Mouse (Mus musculus) MEL (cell line): ENCODE results near the gene Myd88. TPM values are rescaled to one million over a fixed set of nuclear protein-coding genes. Genes with fewer than 3 reads are reported as not detected.

ENCODE experiments used
- DNase-seq: peaks from one replicate; pipeline ENCODE4 v3.0.0; 2011; ENCODE audit warnings: low read depth, low spot score
- H3K27ac ChIP-seq: 2 replicates; pipeline ENCODE4 v1.5.1; 2012; ENCODE audit warnings: low read depth, mild to moderate bottlenecking, control low read depth, low read length, moderate library complexity; ENCODE audit not compliant: control insufficient read depth
- H3K27me3 ChIP-seq, 2 experiments: fragments of 150-350 bp in 1 of 2; sonication (generic) in 1 of 2; 2 replicates each; pipeline ENCODE4 v1.6.1; 2012; ENCODE audit warnings: low read length in 2 of 2, mild to moderate bottlenecking in 2 of 2, improper control_type of control experiment in 1 of 2, moderate library complexity in 1 of 2; ENCODE audit not compliant: insufficient read depth in 2 of 2, control insufficient read depth in 1 of 2
- H3K36me3 ChIP-seq, 2 experiments: 2 replicates each; pipeline ENCODE4 v1.6.1; 2012 to 2014; ENCODE audit warnings: low read length in 2 of 2, improper control_type of control experiment in 1 of 2, inconsistent platforms in 1 of 2, mild to moderate bottlenecking in 1 of 2; ENCODE audit not compliant: insufficient read depth in 2 of 2, control insufficient read depth in 1 of 2
- H3K4me1 ChIP-seq, 2 experiments: fragments of 150-350 bp in 1 of 2; sonication (generic) in 1 of 2; 2 replicates each; pipeline ENCODE4 v1.6.1; 2012; ENCODE audit warnings: low read length in 2 of 2, improper control_type of control experiment in 1 of 2, mild to moderate bottlenecking in 1 of 2; ENCODE audit not compliant: insufficient read depth in 2 of 2, control insufficient read depth in 1 of 2
- H3K4me3 ChIP-seq, 2 experiments: fragments of 150-350 bp in 1 of 2; sonication (generic) in 1 of 2; 2 replicates each; pipeline ENCODE4 v1.5.1; 2012; ENCODE audit warnings: low read depth in 2 of 2, low read length in 2 of 2, mild to moderate bottlenecking in 2 of 2, moderate library complexity in 2 of 2, control low read depth in 1 of 2, improper control_type of control experiment in 1 of 2; ENCODE audit not compliant: control insufficient read depth in 1 of 2, insufficient read depth in 1 of 2
- H3K79me2 ChIP-seq: 2 replicates; pipeline ENCODE4 v1.6.1; 2012; ENCODE audit warnings: mild to moderate bottlenecking, low read length, moderate library complexity; ENCODE audit not compliant: control insufficient read depth, poor library complexity, insufficient read depth
- H3K9ac ChIP-seq: 2 replicates; pipeline ENCODE4 v1.6.1; 2012; ENCODE audit warnings: low read depth, mild to moderate bottlenecking, control low read depth, low read length, moderate library complexity; ENCODE audit not compliant: control insufficient read depth, poor library complexity, severe bottlenecking
- H3K9me3 ChIP-seq: fragments of 150-350 bp; sonication (generic); replicated peaks from 2 replicates; pipeline ENCODE4 v1.6.1; 2012; ENCODE audit warnings: mild to moderate bottlenecking, low read length, improper control_type of control experiment, moderate library complexity; ENCODE audit not compliant: insufficient read depth
- CHD1 ChIP-seq: IDR thresholded peaks from 2 replicates; pipeline ENCODE4 v1.6.1; 2012; ENCODE audit warnings: low read depth, mild to moderate bottlenecking, inconsistent platforms, low read length, improper control_type of control experiment
- E2F4 ChIP-seq: IDR thresholded peaks from 2 replicates; pipeline ENCODE4 v1.6.1; 2011; ENCODE audit warnings: low read depth, low read length, improper control_type of control experiment, borderline replicate concordance
- GABPA ChIP-seq: IDR thresholded peaks from 2 replicates; pipeline ENCODE4 v1.6.1; 2012; ENCODE audit warnings: low read depth, mild to moderate bottlenecking, inconsistent platforms, low read length, improper control_type of control experiment, moderate library complexity
- GATA1 ChIP-seq: IDR thresholded peaks from 2 replicates; pipeline ENCODE4 v1.6.1; 2011; ENCODE audit warnings: low read depth, low read length, improper control_type of control experiment
- HCFC1 ChIP-seq: IDR thresholded peaks from 2 replicates; pipeline ENCODE4 v1.6.1; 2012; ENCODE audit warnings: low read depth, mild to moderate bottlenecking, inconsistent platforms, low read length, improper control_type of control experiment, moderate library complexity
- KAT2A ChIP-seq: conservative IDR thresholded peaks from 2 replicates; pipeline ENCODE4 v1.6.1; 2012; ENCODE audit warnings: low read depth, low read length, improper control_type of control experiment, inconsistent platforms
- MEF2A ChIP-seq: IDR thresholded peaks from 2 replicates; pipeline ENCODE4 v1.6.1; 2014; ENCODE audit warnings: low read depth, mild to moderate bottlenecking, inconsistent platforms, low read length, improper control_type of control experiment; ENCODE audit not compliant: poor library complexity, insufficient replicate concordance, severe bottlenecking; ENCODE audit errors: extremely low read depth
- MYC ChIP-seq: IDR thresholded peaks from 2 replicates; pipeline ENCODE4 v1.6.1; 2011; ENCODE audit warnings: low read depth, mild to moderate bottlenecking, low read length, improper control_type of control experiment, moderate library complexity
- NRF1 ChIP-seq: IDR thresholded peaks from 2 replicates; pipeline ENCODE4 v1.6.1; 2014; ENCODE audit warnings: low read depth, mild to moderate bottlenecking, inconsistent platforms, low read length, improper control_type of control experiment, moderate library complexity; ENCODE audit not compliant: poor library complexity, insufficient read depth, severe bottlenecking
- POLR2AphosphoS5 ChIP-seq: IDR thresholded peaks from 2 replicates; pipeline ENCODE4 v1.6.1; 2012; ENCODE audit warnings: low read depth, borderline replicate concordance, mild to moderate bottlenecking, inconsistent platforms, low read length, moderate library complexity, mixed read lengths
- SIN3A ChIP-seq: IDR thresholded peaks from 2 replicates; pipeline ENCODE4 v1.6.1; 2012; ENCODE audit warnings: low read length, improper control_type of control experiment, inconsistent platforms
- TCF12 ChIP-seq: IDR thresholded peaks from 2 replicates; pipeline ENCODE4 v1.6.1; 2014; ENCODE audit warnings: low read depth, mild to moderate bottlenecking, inconsistent platforms, low read length, improper control_type of control experiment, moderate library complexity
- ZKSCAN1 ChIP-seq: IDR thresholded peaks from 2 replicates; pipeline ENCODE4 v1.6.1; 2012; ENCODE audit warnings: low read depth, mild to moderate bottlenecking, inconsistent platforms, low read length, improper control_type of control experiment, moderate library complexity
- ZMIZ1 ChIP-seq: IDR thresholded peaks from 2 replicates; pipeline ENCODE4 v1.6.1; 2012; ENCODE audit warnings: low read depth, mild to moderate bottlenecking, inconsistent platforms, low read length, improper control_type of control experiment, moderate library complexity
- ZNF384 ChIP-seq: IDR thresholded peaks from 2 replicates; pipeline ENCODE4 v1.6.1; 2012; ENCODE audit warnings: low read depth, mild to moderate bottlenecking, inconsistent platforms, low read length, improper control_type of control experiment
- polyA plus RNA-seq, 2 experiments: library from polyadenylated mRNA; stranded (reverse) in 1 of 2; unstranded in 1 of 2; fragments of >175 nt in 1 of 2; fragments of >200 nt in 1 of 2; gene quantifications; 2 replicates each; pipeline versions ENCODE4 v1.2.1 to v1.2.4; 2012; ENCODE audit warnings: low replicate concordance in 2 of 2, low read depth in 1 of 2; ENCODE audit not compliant: insufficient read length in 2 of 2, insufficient read depth in 1 of 2, missing spikeins in 1 of 2
- total RNA-seq: library from RNA; depleted of rRNA; stranded (reverse); fragments of 300-350 nt; gene quantifications from 2 replicates; pipeline ENCODE4 v1.2.3, GENCODE M21; 2012; rRNA removed

Gene Myd88
- total and polyA plus RNA-seq, 3 experiments = 20.7 to 39.7 TPM; not detected in 1

DNA sequence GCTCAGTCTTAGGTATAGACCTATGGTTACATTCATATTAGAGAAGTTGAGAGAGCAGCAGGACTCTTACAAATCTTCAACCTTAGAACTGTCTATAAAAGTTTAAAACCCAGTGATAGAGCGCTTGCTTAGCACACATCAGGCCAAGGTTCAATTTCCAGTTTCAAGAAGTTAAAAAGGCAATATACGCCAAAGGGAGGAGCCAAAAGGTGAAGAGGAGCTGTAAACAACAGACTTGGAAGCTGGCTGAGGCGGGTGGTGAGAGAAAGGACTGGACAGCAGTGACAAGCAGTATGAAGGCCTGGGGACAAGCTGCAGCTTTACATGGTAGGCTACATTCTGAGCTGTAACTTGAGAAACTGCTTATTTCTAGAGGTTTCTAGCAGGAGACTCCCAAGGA lies 42.6 kb downstream of the Myd88 start:
- peaks cover 0 to 11% of the 10 kb centered on the region in 2 experiments; a peak in 2 of 4 replicates for H3K36me3 ChIP-seq
- TF ChIP-seq KAT2A (no peak), MYC (no peak), HCFC1 (no peak), ZMIZ1 (no peak), E2F4 (no peak)
- no peak overlapping the region for H3K9ac ChIP-seq
- H3K4me1 ChIP-seq = no peaks in the 10 kb centered on the region
- no peak overlapping the region for H3K4me3 ChIP-seq
- no peak for DNase-seq
- no peaks in the 10 kb centered on the region; the same call in 1 of the 2 replicates for H3K79me2 ChIP-seq
- H3K27me3 ChIP-seq = no peaks in the 10 kb centered on the region
- no peak overlapping the region for H3K27ac ChIP-seq
- H3K9me3 ChIP-seq = no peaks in the 10 kb centered on the region

- no peaks in the 10 kb centered on the region for H3K9me3 ChIP-seq
- H3K4me3 ChIP-seq = no peak overlapping the region
- no peak overlapping the region for H3K27ac ChIP-seq
- no peak for DNase-seq
- no peaks in the 10 kb centered on the region for H3K4me1 ChIP-seq
- no peaks in the 10 kb centered on the region; the same call in 1 of the 2 replicates for H3K79me2 ChIP-seq
- TF ChIP-seq SIN3A = no peak
- TF ChIP-seq GATA1 = no peak
- TF ChIP-seq NRF1 = no peak
- no peak for TF ChIP-seq POLR2AphosphoS5
- no peak for TF ChIP-seq ZMIZ1
- H3K9ac ChIP-seq = no peak overlapping the region
- H3K36me3 ChIP-seq = peaks cover 0 to 11% of the 10 kb centered on the region in 2 experiments; a peak in 2 of 4 replicates
- no peaks in the 10 kb centered on the region for H3K27me3 ChIP-seq
Measured at GRCm38 (mm10) chr9:119297696-119298095, 43.5 kb downstream of the Myd88 start.

DNA sequence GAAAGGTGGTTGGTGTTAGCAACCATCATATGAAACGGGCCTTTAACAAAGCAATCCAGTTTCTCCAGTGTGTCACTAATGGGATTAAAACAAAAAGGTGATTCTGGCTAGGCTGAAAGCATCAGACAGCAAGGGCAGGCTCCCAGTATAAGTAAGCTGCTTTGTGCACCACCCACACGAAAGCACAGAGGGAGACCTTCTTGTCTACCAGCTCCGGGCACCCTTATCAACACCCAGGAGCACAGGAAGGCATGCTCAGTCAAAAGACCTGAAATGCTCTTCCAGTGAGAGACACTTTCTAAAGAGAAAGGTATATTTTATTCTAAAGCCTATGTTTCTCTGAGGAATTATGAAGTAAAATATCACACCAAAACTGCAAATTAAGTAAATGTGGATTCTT lies 50.4 kb downstream of the Myd88 start:
- DNase-seq = peak; percentile 12
- Histone ChIP-seq H3K9me3 (no peaks in the 10 kb centered on the region), H3K27me3 (no peaks in the 10 kb centered on the region), H3K9ac (no peak overlapping the region), H3K36me3 (peaks cover 0 to 15% of the 10 kb centered on the region in 2 experiments; a peak in 2 of 4 replicates), H3K4me3 (no peak overlapping the region), H3K79me2 (no peaks in the 10 kb centered on the region), H3K4me1 (no peaks in the 10 kb centered on the region), H3K27ac (no peak overlapping the region)
- TF ChIP-seq GATA1 (no peak), ZKSCAN1 (no peak), MEF2A (no peak), GABPA (no peak), CHD1 (no peak), TCF12 (no peak), ZNF384 (no peak)

Other genes with a start within 250 kb of the Myd88 start
- not detected in 2 replicates for gene Plcd1, start 247.9 kb downstream of the Myd88 start, total RNA-seq
- gene Plcd1, start 247.9 kb downstream of the Myd88 start, polyA plus RNA-seq = under 1 TPM in 1 of 2 experiments, not detected in 1; 0.36 TPM
- gene Dlec1, start 238.9 kb downstream of the Myd88 start, total RNA-seq = not detected in 2 replicates
- under 1 TPM in 1 of 2 experiments, not detected in 1; 0.22 TPM for gene Dlec1, start 238.9 kb downstream of the Myd88 start, polyA plus RNA-seq
- gene Acaa1b, start 184.3 kb downstream of the Myd88 start, total RNA-seq = 1.3 and 1.4 TPM in 2 replicates
- gene Acaa1b, start 184.3 kb downstream of the Myd88 start, polyA plus RNA-seq = 1 to 10 TPM in 1 of 2 experiments, not detected in 1; 1.9 TPM
- gene Gm47289, start 182.2 kb downstream of the Myd88 start, total RNA-seq = not detected in 2 replicates
- gene Gm47289, start 182.2 kb downstream of the Myd88 start, polyA plus RNA-seq = not detected
- not detected in 2 replicates for gene Slc22a13, start 132.3 kb downstream of the Myd88 start, total RNA-seq
- under 1 TPM in 1 of 2 experiments, not detected in 1; 0.04 TPM for gene Slc22a13, start 132.3 kb downstream of the Myd88 start, polyA plus RNA-seq
- gene Oxsr1, start 19.0 kb downstream of the Myd88 start, total RNA-seq = 25.6 and 27.8 TPM in 2 replicates
- gene Oxsr1, start 19.0 kb downstream of the Myd88 start, polyA plus RNA-seq = 100 to 1,000 TPM in 1 of 2 experiments, 10 to 100 TPM in 1; 37.6 to 304 TPM
- 19.5 and 23.1 TPM in 2 replicates for gene Acaa1a, start 1.7 kb downstream of the Myd88 start, total RNA-seq
- gene Acaa1a, start 1.7 kb downstream of the Myd88 start, polyA plus RNA-seq = 10 to 100 TPM in 1 of 2 experiments, not detected in 1; 22.1 TPM
- gene Xylb, start 16.0 kb upstream of the Myd88 start, total RNA-seq = 3.8 and 4.3 TPM in 2 replicates
- 10 to 100 TPM in 1 of 2 experiments, not detected in 1; 12.9 TPM for gene Xylb, start 16.0 kb upstream of the Myd88 start, polyA plus RNA-seq
- gene Slc22a14, start 24.1 kb upstream of the Myd88 start, total RNA-seq = not detected in 2 replicates
- gene Slc22a14, start 24.1 kb upstream of the Myd88 start, polyA plus RNA-seq = not detected
- 0.81 and 1.7 TPM in 2 replicates for gene Acvr2b, start 60.7 kb upstream of the Myd88 start, total RNA-seq
- 1 to 10 TPM in 1 of 2 experiments, not detected in 1; 1.9 TPM for gene Acvr2b, start 60.7 kb upstream of the Myd88 start, polyA plus RNA-seq
- 10.0 and 12.1 TPM in 2 replicates for gene Exog, start 103.5 kb upstream of the Myd88 start, total RNA-seq
- 10 to 100 TPM in 1 of 2 experiments, not detected in 1; 11.7 TPM for gene Exog, start 103.5 kb upstream of the Myd88 start, polyA plus RNA-seq
- not detected in 2 replicates for gene Scn5a, start 237.6 kb upstream of the Myd88 start, total RNA-seq
- gene Scn5a, start 237.6 kb upstream of the Myd88 start, polyA plus RNA-seq = under 1 TPM in 1 of 2 experiments, not detected in 1; 0.03 TPM